Mouse (Mus musculus): ENCODE results near the gene Fam49a. TPM values are rescaled to one million over a fixed set of nuclear protein-coding genes. Genes with fewer than 3 reads are reported as not detected.
"Not testable (repeated sequence)": the region's sequence is repeated elsewhere in the genome, so short reads cannot be mapped to it uniquely, and the experiment has no call there.

Fam49a gene
- polyA plus RNA-seq, 1 experiment, result 10.1 TPM

GRCm38 (mm10) chr12:12239502-12239901, 22.4 kb upstream of the Fam49a start:
- H3K36me3 ChIP-seq (ENCODE audit: control insufficient read depth, insufficient read depth, low read length, poor library complexity, severe bottlenecking), result no peaks in the 10 kb centered on the region
- no peaks in the 10 kb centered on the region for H3K9me3 ChIP-seq (replicated peaks; ENCODE audit: control insufficient read depth, insufficient read depth, low read length, poor library complexity, severe bottlenecking)
- H3K27ac ChIP-seq (ENCODE audit: insufficient read depth, low read length), result no peak overlapping the region
- H3K4me1 ChIP-seq (ENCODE audit: control insufficient read depth, insufficient read depth, low read length), result no peaks in the 10 kb centered on the region
- no peak overlapping the region for H3K9ac ChIP-seq (ENCODE audit: low read depth, poor library complexity, severe bottlenecking)
- no peaks in the 10 kb centered on the region for H3K27me3 ChIP-seq (ENCODE audit: control insufficient read depth, insufficient read depth, low read length, poor library complexity, severe bottlenecking)
- TF ChIP-seq POLR2A (IDR thresholded peaks at IDR 0.05; ENCODE audit: insufficient read depth, low read length) (no peak), EP300 (IDR thresholded peaks at IDR 0.05; ENCODE audit: insufficient read depth, low read depth, low read length) (no peak), CTCF (IDR thresholded peaks at IDR 0.05; ENCODE audit: low read depth, low read length) (no peak)
- H3K4me3 ChIP-seq (ENCODE audit: low read depth, low read length), result no peak overlapping the region

GRCm38 (mm10) chr12:12243148-12243547, 18.8 kb upstream of the Fam49a start:
- H3K9ac ChIP-seq (ENCODE audit: low read depth, poor library complexity, severe bottlenecking), result no peak overlapping the region
- H3K9me3 ChIP-seq (replicated peaks; ENCODE audit: control insufficient read depth, insufficient read depth, low read length, poor library complexity, severe bottlenecking), result no peaks in the 10 kb centered on the region
- no peaks in the 10 kb centered on the region for H3K4me1 ChIP-seq (ENCODE audit: control insufficient read depth, insufficient read depth, low read length)
- H3K27me3 ChIP-seq (ENCODE audit: control insufficient read depth, insufficient read depth, low read length, poor library complexity, severe bottlenecking), result no peaks in the 10 kb centered on the region
- H3K4me3 ChIP-seq (ENCODE audit: low read depth, low read length), result no peak overlapping the region
- H3K36me3 ChIP-seq (ENCODE audit: control insufficient read depth, insufficient read depth, low read length, poor library complexity, severe bottlenecking), result no peaks in the 10 kb centered on the region
- H3K27ac ChIP-seq (ENCODE audit: insufficient read depth, low read length), result no peak overlapping the region
- TF ChIP-seq POLR2A (IDR thresholded peaks at IDR 0.05; ENCODE audit: insufficient read depth, low read length), result no peak
- no peak for TF ChIP-seq EP300 (IDR thresholded peaks at IDR 0.05; ENCODE audit: insufficient read depth, low read depth, low read length)
- TF ChIP-seq CTCF (IDR thresholded peaks at IDR 0.05; ENCODE audit: low read depth, low read length), result no peak

GRCm38 (mm10) chr12:12247023-12247422, 14.9 kb upstream of the Fam49a start:
- not testable (repeated sequence) for H3K27me3 ChIP-seq (ENCODE audit: control insufficient read depth, insufficient read depth, low read length, poor library complexity, severe bottlenecking); H3K4me3 ChIP-seq (ENCODE audit: low read depth, low read length); H3K9me3 ChIP-seq (replicated peaks; ENCODE audit: control insufficient read depth, insufficient read depth, low read length, poor library complexity, severe bottlenecking); H3K4me1 ChIP-seq (ENCODE audit: control insufficient read depth, insufficient read depth, low read length); H3K9ac ChIP-seq (ENCODE audit: low read depth, poor library complexity, severe bottlenecking); H3K27ac ChIP-seq (ENCODE audit: insufficient read depth, low read length); H3K36me3 ChIP-seq (ENCODE audit: control insufficient read depth, insufficient read depth, low read length, poor library complexity, severe bottlenecking)

- Histone ChIP-seq H3K4me3 (ENCODE audit: low read depth, low read length) (no peak overlapping the region), H3K4me1 (ENCODE audit: control insufficient read depth, insufficient read depth, low read length) (no peaks in the 10 kb centered on the region), H3K27ac (ENCODE audit: insufficient read depth, low read length) (no peak overlapping the region), H3K9ac (ENCODE audit: low read depth, poor library complexity, severe bottlenecking) (no peak overlapping the region), H3K27me3 (ENCODE audit: control insufficient read depth, insufficient read depth, low read length, poor library complexity, severe bottlenecking) (no peaks in the 10 kb centered on the region), H3K36me3 (ENCODE audit: control insufficient read depth, insufficient read depth, low read length, poor library complexity, severe bottlenecking) (no peaks in the 10 kb centered on the region), H3K9me3 (replicated peaks; ENCODE audit: control insufficient read depth, insufficient read depth, low read length, poor library complexity, severe bottlenecking) (no peaks in the 10 kb centered on the region)
- TF ChIP-seq EP300 (IDR thresholded peaks at IDR 0.05; ENCODE audit: insufficient read depth, low read depth, low read length) (no peak), CTCF (IDR thresholded peaks at IDR 0.05; ENCODE audit: low read depth, low read length) (no peak), POLR2A (IDR thresholded peaks at IDR 0.05; ENCODE audit: insufficient read depth, low read length) (no peak)
Measured at GRCm38 (mm10) chr12:12249521-12249920, 12.4 kb upstream of the Fam49a start.

GRCm38 (mm10) chr12:12253526-12253925, 8.4 kb upstream of the Fam49a start:
- Histone ChIP-seq H3K9ac (ENCODE audit: low read depth, poor library complexity, severe bottlenecking) (no peak overlapping the region), H3K9me3 (replicated peaks; ENCODE audit: control insufficient read depth, insufficient read depth, low read length, poor library complexity, severe bottlenecking) (no peaks in the 10 kb centered on the region), H3K4me1 (ENCODE audit: control insufficient read depth, insufficient read depth, low read length) (no peaks in the 10 kb centered on the region), H3K36me3 (ENCODE audit: control insufficient read depth, insufficient read depth, low read length, poor library complexity, severe bottlenecking) (no peaks in the 10 kb centered on the region), H3K4me3 (ENCODE audit: low read depth, low read length) (no peak overlapping the region), H3K27ac (ENCODE audit: insufficient read depth, low read length) (no peak overlapping the region), H3K27me3 (ENCODE audit: control insufficient read depth, insufficient read depth, low read length, poor library complexity, severe bottlenecking) (no peaks in the 10 kb centered on the region)
- TF ChIP-seq EP300 (IDR thresholded peaks at IDR 0.05; ENCODE audit: insufficient read depth, low read depth, low read length), result no peak
- no peak for TF ChIP-seq POLR2A (IDR thresholded peaks at IDR 0.05; ENCODE audit: insufficient read depth, low read length)
- TF ChIP-seq CTCF (IDR thresholded peaks at IDR 0.05; ENCODE audit: low read depth, low read length), result no peak

- Histone ChIP-seq H3K4me1 (ENCODE audit: control insufficient read depth, insufficient read depth, low read length) (no peaks in the 10 kb centered on the region), H3K36me3 (ENCODE audit: control insufficient read depth, insufficient read depth, low read length, poor library complexity, severe bottlenecking) (no peaks in the 10 kb centered on the region), H3K9ac (ENCODE audit: low read depth, poor library complexity, severe bottlenecking) (no peak overlapping the region), H3K27me3 (ENCODE audit: control insufficient read depth, insufficient read depth, low read length, poor library complexity, severe bottlenecking) (no peaks in the 10 kb centered on the region), H3K4me3 (ENCODE audit: low read depth, low read length) (no peak overlapping the region), H3K27ac (ENCODE audit: insufficient read depth, low read length) (no peak overlapping the region), H3K9me3 (replicated peaks; ENCODE audit: control insufficient read depth, insufficient read depth, low read length, poor library complexity, severe bottlenecking) (no peaks in the 10 kb centered on the region)
- TF ChIP-seq EP300 (IDR thresholded peaks at IDR 0.05; ENCODE audit: insufficient read depth, low read depth, low read length), result no peak
- no peak for TF ChIP-seq POLR2A (IDR thresholded peaks at IDR 0.05; ENCODE audit: insufficient read depth, low read length)
- TF ChIP-seq CTCF (IDR thresholded peaks at IDR 0.05; ENCODE audit: low read depth, low read length), result no peak
Measured at GRCm38 (mm10) chr12:12254139-12254538, 7.8 kb upstream of the Fam49a start.

Data from ES-Bruce4 (cell line).